26 mouse cellular contexts compared by ENCODE assay signal in the genomic region with DNA sequence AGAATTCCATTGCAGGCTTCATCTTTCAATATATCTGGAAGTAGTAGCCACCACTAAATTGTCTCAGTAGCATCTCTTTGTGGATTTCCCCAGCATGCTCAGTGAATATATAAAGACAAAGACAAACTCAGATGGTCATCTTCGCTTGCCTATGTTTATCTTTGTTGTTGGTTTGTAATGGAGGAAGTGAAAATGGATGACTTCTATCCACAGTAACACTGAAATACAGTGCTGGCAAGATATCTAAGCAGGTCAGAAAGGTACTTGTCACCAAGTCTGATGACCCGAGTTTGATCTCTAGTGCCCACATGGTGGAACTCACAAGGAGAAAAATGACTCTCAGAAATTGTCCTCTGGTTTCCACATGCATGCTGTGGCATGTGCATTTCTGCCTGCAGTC.
"Had no signal": no experiment of that assay in that cellular context is flagged by ENCODE, and none has a peak within 500 bp of the region (broad histone marks: within the 10 kb centered on the region; RNA-seq: fewer than 3 reads in every experiment).

No protein-coding gene starts in this region.

- ATAC-seq: hindbrain, embryonic 16.5 days; inflammation-experienced regulatory T-cells, adult 6 months; intestine, embryonic 15.5 days; intestine, postnatal 0 days had no signal

- H3K27ac ChIP-seq: gastrocnemius, adult 2 months; heart, embryonic 10.5 days; hindbrain, embryonic 10.5 days; hindbrain, embryonic 12.5 days; hindbrain, embryonic 14.5 days; intestine, embryonic 15.5 days; left cerebral cortex, adult 2 months; limb, embryonic 10.5 days; limb, embryonic 12.5 days; liver, embryonic 13.5 days had no signal

- H3K4me1 ChIP-seq: heart, embryonic 10.5 days; heart, embryonic 12.5 days; hindbrain, embryonic 10.5 days; hindbrain, embryonic 12.5 days; intestine, embryonic 15.5 days; limb, embryonic 10.5 days; limb, embryonic 12.5 days; liver, embryonic 13.5 days had no signal

- H3K4me3 ChIP-seq: gastrocnemius, adult 2 months; heart, embryonic 10.5 days; heart, embryonic 12.5 days; hindbrain, embryonic 10.5 days; hindbrain, embryonic 12.5 days; intestine, embryonic 15.5 days; left cerebral cortex, adult 2 months; limb, embryonic 10.5 days; limb, embryonic 12.5 days; liver, embryonic 13.5 days had no signal

- H3K4me2 ChIP-seq: heart, embryonic 12.5 days; hindbrain, embryonic 12.5 days; hindbrain, embryonic 14.5 days; intestine, embryonic 15.5 days; limb, embryonic 12.5 days; liver, embryonic 11.5 days; liver, embryonic 13.5 days had no signal

- H3K9ac ChIP-seq: heart, embryonic 12.5 days; hindbrain, embryonic 12.5 days; hindbrain, embryonic 14.5 days; intestine, embryonic 15.5 days; limb, embryonic 12.5 days; liver, embryonic 13.5 days had no signal

- H3K9me3 ChIP-seq: heart, embryonic 10.5 days; heart, embryonic 12.5 days; hindbrain, embryonic 10.5 days; hindbrain, embryonic 12.5 days; intestine, embryonic 15.5 days; limb, embryonic 10.5 days; limb, embryonic 12.5 days; liver, embryonic 13.5 days had no signal

- DNase-seq: gastrocnemius, adult 2 months; gastrocnemius, postnatal 10 days; gastrocnemius, postnatal 25 days; heart, adult 18-20 months; heart, postnatal 10 days; heart, postnatal 4 days; kidney, adult 18-20 months; kidney, adult 8-10 months; kidney, postnatal 10 days; kidney, postnatal 25 days; kidney, postnatal 4 days; liver; liver, embryonic 13.5 days had no signal

- H3K27me3 ChIP-seq: heart, embryonic 12.5 days; hindbrain, embryonic 12.5 days; intestine, embryonic 15.5 days; limb, embryonic 12.5 days; liver, embryonic 13.5 days had no signal

- H3K36me3 ChIP-seq: heart, embryonic 10.5 days; heart, embryonic 12.5 days; hindbrain, embryonic 10.5 days; hindbrain, embryonic 12.5 days; intestine, embryonic 15.5 days; limb, embryonic 10.5 days; limb, embryonic 12.5 days; liver, embryonic 13.5 days had no signal
